Mouse (Mus musculus) A20 (cell line): Measurements from ENCODE around the gene Larp6.
A peak's percentile ranks its signal among the peaks of the same experiment; 100 is the strongest.

Experiments used
- DNase-seq: peaks from one replicate; pipeline ENCODE4 v3.0.0-alpha.2; 2011; ENCODE audit warnings: low read depth, low spot score

The Larp6 gene

GRCm38 (mm10) chr9:60759436-60760007, 46.7 kb downstream of the Larp6 start:
- DNase-seq: no peak

GRCm38 (mm10) chr9:60765181-60765580, 52.4 kb downstream of the Larp6 start:
- no peak for DNase-seq

GRCm38 (mm10) chr9:60768393-60768792, 55.6 kb downstream of the Larp6 start:
- no peak for DNase-seq

GRCm38 (mm10) chr9:60769711-60770111, 56.9 kb downstream of the Larp6 start:
- DNase-seq: peak; percentile 20

- no peak for DNase-seq
Observed at GRCm38 (mm10) chr9:60773713-60774112, 60.9 kb downstream of the Larp6 start.

- DNase-seq: no peak
Observed at GRCm38 (mm10) chr9:60776899-60777298, 64.1 kb downstream of the Larp6 start.

GRCm38 (mm10) chr9:60782057-60782789, 69.4 kb downstream of the Larp6 start:
- DNase-seq: no peak

- DNase-seq: peak; percentile 28
Observed at GRCm38 (mm10) chr9:60785069-60785468, 72.3 kb downstream of the Larp6 start.

GRCm38 (mm10) chr9:60787517-60788110, 74.8 kb downstream of the Larp6 start:
- DNase-seq: no peak
